Mouse (Mus musculus): ENCODE data around the gene Myocos.

- TF ChIP-seq CTCF (conservative IDR thresholded peaks at IDR 0.05; ENCODE audit: insufficient read depth, insufficient read length, low read depth, low read length) (no peak), POLR2A (IDR thresholded peaks at IDR 0.05; ENCODE audit: low read depth, low read length) (no peak)
These were observed 18.2 kb downstream of the Myocos start for GRCm38 (mm10) chr1:162639861-162640260.

Data from kidney, adult 2 months (tissue).